Mouse (Mus musculus) midbrain, embryonic 16.5 days (tissue): ENCODE measurements around the gene Snrk. TPM values are rescaled to one million over a fixed set of nuclear protein-coding genes. Genes with fewer than 3 reads are reported as not detected.

Experiments
- ATAC-seq: fragments of 200-750 bp; cut with Nextera tagmentation; 2 replicates; pipeline ENCODE4 v1.8.0; 2017; ENCODE audit warnings: moderate TSS enrichment
- H3K27ac ChIP-seq: fragments of 300-500 bp; sonication (generic); 2 replicates; pipeline ENCODE4 v1.5.1; 2014; ENCODE audit warnings: mild to moderate bottlenecking, low read length, mixed read lengths
- H3K27me3 ChIP-seq: fragments of 300-500 bp; sonication (generic); 2 replicates; pipeline ENCODE4 v1.6.1; 2014; ENCODE audit warnings: low read depth, low read length, mixed read lengths; ENCODE audit not compliant: control insufficient read depth, insufficient read depth
- H3K36me3 ChIP-seq: fragments of 300-500 bp; sonication (generic); 2 replicates; pipeline ENCODE4 v1.6.1; 2014; ENCODE audit warnings: mild to moderate bottlenecking, low read length, moderate library complexity, mixed read lengths; ENCODE audit not compliant: control insufficient read depth, insufficient read depth
- H3K4me1 ChIP-seq: fragments of 300-500 bp; sonication (generic); 2 replicates; pipeline ENCODE4 v1.6.1; 2014; ENCODE audit warnings: mild to moderate bottlenecking, low read length, mixed read lengths; ENCODE audit not compliant: control insufficient read depth, insufficient read depth
- H3K4me2 ChIP-seq: fragments of 300-500 bp; sonication (generic); 2 replicates; pipeline ENCODE4 v1.6.1; 2014; ENCODE audit warnings: mild to moderate bottlenecking, low read length, mixed read lengths
- H3K4me3 ChIP-seq: fragments of 300-500 bp; sonication (generic); 2 replicates; pipeline ENCODE4 v1.5.1; 2014; ENCODE audit warnings: low read depth, mild to moderate bottlenecking, low read length, moderate library complexity, mixed read lengths
- H3K9ac ChIP-seq: fragments of 300-500 bp; sonication (generic); 2 replicates; pipeline ENCODE4 v1.6.1; 2014; ENCODE audit warnings: low read depth, low read length, mixed read lengths
- H3K9me3 ChIP-seq: fragments of 300-500 bp; sonication (generic); replicated peaks from 2 replicates; pipeline ENCODE4 v1.6.1; 2014; ENCODE audit warnings: mild to moderate bottlenecking, low read length, mixed read lengths; ENCODE audit not compliant: control insufficient read depth, poor library complexity, severe bottlenecking
- WGBS: fragments of 180-500 bp; shearing (Covaris S2); extraction: QIAGEN DNeasy Blood & Tissue Kit; methylation state at CpG from one replicate; pipeline ENCODE4 v1.1.7; 2014; 5-methylcytosine and 5-hydroxymethylcytosine counted together
- polyA plus RNA-seq: library from polyadenylated mRNA; unstranded; fragments of >200 nt; fragmentation: Nextera tagmentation; extraction: Ambion mirVana; gene quantifications from 2 replicates; pipeline ENCODE4 v1.2.1, GENCODE M21; 2015

Gene Snrk
- polyA plus RNA-seq, 1 experiment from 2014 or later: 95.4 TPM

- 0 out of 2 replicates have a peak overlapping the region, but pooled peaks have one; percentile 38 for H3K27ac ChIP-seq
- ATAC-seq: no peak
- no peaks in the 10 kb centered on the region for H3K27me3 ChIP-seq
- H3K4me3 ChIP-seq: no peak overlapping the region
- no peaks in the 10 kb centered on the region for H3K9me3 ChIP-seq
- H3K4me2 ChIP-seq: no peak overlapping the region
- WGBS: 29% methylated on average over 6 of the region's 6 CpGs
- no peak overlapping the region for H3K9ac ChIP-seq
- H3K36me3 ChIP-seq: no peaks in the 10 kb centered on the region
- H3K4me1 ChIP-seq: no peaks in the 10 kb centered on the region
These were observed 32.0 kb upstream of the Snrk start for GRCm38 (mm10) chr9:122085055-122085454.

GRCm38 (mm10) chr9:122085550-122086205 is 31.4 kb upstream of the Snrk start:
- Histone ChIP-seq H3K27ac (peak overlapping the region; percentile 38; the same call in 1 of the 2 replicates), H3K4me1 (no peaks in the 10 kb centered on the region), H3K4me2 (no peak overlapping the region), H3K27me3 (no peaks in the 10 kb centered on the region), H3K4me3 (no peak overlapping the region), H3K9ac (no peak overlapping the region), H3K36me3 (no peaks in the 10 kb centered on the region), H3K9me3 (no peaks in the 10 kb centered on the region)
- WGBS: 73% methylated on average over 3 of the region's 3 CpGs
- ATAC-seq: no peak

- H3K4me2 ChIP-seq: no peak overlapping the region
- no peaks in the 10 kb centered on the region for H3K4me1 ChIP-seq
- no peaks in the 10 kb centered on the region for H3K36me3 ChIP-seq
- no peak overlapping the region for H3K27ac ChIP-seq
- no peaks in the 10 kb centered on the region for H3K27me3 ChIP-seq
- 94% methylated on average over 6 of the region's 6 CpGs for WGBS
- no peaks in the 10 kb centered on the region for H3K9me3 ChIP-seq
- no peak overlapping the region for H3K9ac ChIP-seq
- no peak overlapping the region for H3K4me3 ChIP-seq
- ATAC-seq: no peak
These were observed 30.0 kb upstream of the Snrk start for GRCm38 (mm10) chr9:122087086-122087485.

GRCm38 (mm10) chr9:122091171-122091570 is 25.9 kb upstream of the Snrk start:
- Histone ChIP-seq H3K36me3 (no peaks in the 10 kb centered on the region), H3K27me3 (no peaks in the 10 kb centered on the region), H3K9me3 (no peaks in the 10 kb centered on the region), H3K4me2 (no peak overlapping the region), H3K4me1 (no peaks in the 10 kb centered on the region), H3K27ac (no peak overlapping the region), H3K9ac (no peak overlapping the region), H3K4me3 (no peak overlapping the region)
- no peak for ATAC-seq
- 40% methylated on average over 7 of the region's 7 CpGs for WGBS

GRCm38 (mm10) chr9:122091782-122092228 is 25.3 kb upstream of the Snrk start:
- H3K9ac ChIP-seq: no peak overlapping the region
- no peaks in the 10 kb centered on the region for H3K9me3 ChIP-seq
- no peak overlapping the region for H3K4me3 ChIP-seq
- no peak overlapping the region for H3K27ac ChIP-seq
- ATAC-seq: no peak
- no peak overlapping the region for H3K4me2 ChIP-seq
- no peaks in the 10 kb centered on the region for H3K36me3 ChIP-seq
- no peaks in the 10 kb centered on the region for H3K27me3 ChIP-seq
- 66% methylated on average over 5 of the region's 5 CpGs for WGBS
- no peaks in the 10 kb centered on the region for H3K4me1 ChIP-seq

GRCm38 (mm10) chr9:122094171-122094570 is 22.9 kb upstream of the Snrk start:
- Histone ChIP-seq H3K9ac (no peak overlapping the region), H3K36me3 (no peaks in the 10 kb centered on the region), H3K27me3 (no peaks in the 10 kb centered on the region), H3K4me1 (no peaks in the 10 kb centered on the region), H3K9me3 (no peaks in the 10 kb centered on the region), H3K4me3 (no peak overlapping the region), H3K4me2 (no peak overlapping the region), H3K27ac (no peak overlapping the region)
- no peak for ATAC-seq
- WGBS: 91% methylated on average over 1 of the region's 1 CpGs

- no peak for ATAC-seq
- Histone ChIP-seq H3K4me1 (no peaks in the 10 kb centered on the region), H3K27ac (no peak overlapping the region), H3K36me3 (no peaks in the 10 kb centered on the region), H3K27me3 (no peaks in the 10 kb centered on the region), H3K9ac (no peak overlapping the region), H3K4me3 (no peak overlapping the region), H3K9me3 (no peaks in the 10 kb centered on the region), H3K4me2 (no peak overlapping the region)
- 94% methylated on average over 5 of the region's 5 CpGs for WGBS
These were observed 20.1 kb upstream of the Snrk start for GRCm38 (mm10) chr9:122096822-122097511.

GRCm38 (mm10) chr9:122097535-122097934 is 19.5 kb upstream of the Snrk start:
- no peaks in the 10 kb centered on the region for H3K9me3 ChIP-seq
- WGBS: 72% methylated on average over 6 of the region's 6 CpGs
- no peak overlapping the region for H3K9ac ChIP-seq
- no peak overlapping the region for H3K4me2 ChIP-seq
- no peak for ATAC-seq
- H3K4me1 ChIP-seq: no peaks in the 10 kb centered on the region
- H3K27ac ChIP-seq: no peak overlapping the region
- no peak overlapping the region for H3K4me3 ChIP-seq
- H3K36me3 ChIP-seq: no peaks in the 10 kb centered on the region
- H3K27me3 ChIP-seq: no peaks in the 10 kb centered on the region

- H3K36me3 ChIP-seq: no peaks in the 10 kb centered on the region
- H3K27ac ChIP-seq: no peak overlapping the region
- no peaks in the 10 kb centered on the region for H3K9me3 ChIP-seq
- ATAC-seq: no peak
- no peak overlapping the region for H3K4me2 ChIP-seq
- no peaks in the 10 kb centered on the region; the same call in 1 of the 2 replicates for H3K27me3 ChIP-seq
- H3K9ac ChIP-seq: no peak overlapping the region
- no peak overlapping the region for H3K4me3 ChIP-seq
- no peaks in the 10 kb centered on the region for H3K4me1 ChIP-seq
These were observed 16.4 kb upstream of the Snrk start for GRCm38 (mm10) chr9:122100584-122101127.
